In the genomic region with DNA sequence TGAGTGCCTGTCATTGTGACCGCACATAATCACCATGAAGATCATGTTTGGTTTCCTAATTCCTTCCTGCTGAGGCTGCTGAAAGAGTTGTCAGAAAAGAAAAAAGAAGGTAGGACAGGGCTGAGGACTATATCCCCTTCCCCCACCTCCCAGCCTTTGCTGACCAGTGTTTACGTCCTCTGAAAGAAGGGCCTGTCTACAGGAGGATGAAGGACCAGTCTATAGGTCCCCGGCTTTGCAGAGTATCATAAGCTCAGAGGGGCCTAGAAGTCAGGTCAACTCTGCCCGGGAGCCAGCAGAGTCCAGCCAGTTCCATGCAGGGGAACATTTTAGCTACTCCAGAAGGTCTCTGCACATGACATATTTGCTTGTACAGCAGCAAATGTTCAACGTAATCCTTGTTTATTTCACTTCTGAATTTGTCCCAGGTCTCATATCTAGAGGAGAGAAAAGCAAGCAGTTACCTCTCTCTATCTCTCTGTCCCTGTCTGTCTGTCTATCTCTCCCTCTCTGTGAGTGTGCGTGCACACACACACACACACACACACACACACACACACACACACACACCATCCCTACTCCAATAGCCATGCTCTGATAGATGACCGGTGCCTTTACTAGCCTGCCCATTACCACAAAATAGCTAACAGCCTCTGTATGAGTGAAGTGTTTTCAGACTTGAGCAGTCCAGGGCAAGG, we compare ENCODE assay signal across 14 mouse cellular contexts. TPM values are rescaled to one million over a fixed set of nuclear protein-coding genes. Genes with fewer than 3 reads are reported as not detected.
A peak's percentile ranks its signal among the peaks of the same experiment; 100 is the strongest.
DNase-seq lines count a peak whose midpoint lies in the region; ATAC-seq and TF ChIP-seq lines count a peak whose summit lies in the region.
"Had no signal": no experiment of that assay in that cellular context is flagged by ENCODE, and none has a peak within 500 bp of the region (broad histone marks: within the 10 kb centered on the region; RNA-seq: fewer than 3 reads in every experiment).

No protein-coding gene starts in this region.

- no peak for DNase-seq in cerebellum, adult 2 months
- no peak for DNase-seq in cerebellum, adult 9-11 months
- no peak for DNase-seq in layer of hippocampus, adult 2 months (ENCODE audit: low spot score in 2 of 2)
- DNase-seq in layer of hippocampus, postnatal 36 days = no peak
- no peak for DNase-seq in liver, postnatal 0 days
- no peak for DNase-seq in embryo, embryonic 9.5 days (ENCODE audit: extremely low spot score)
- no peak for DNase-seq in kidney, postnatal 25 days
- DNase-seq: adrenal gland, postnatal 36 days; kidney, adult 18-20 months; spleen, adult 18-20 months; thymus, postnatal 14 days had no signal

- no peak for TF ChIP-seq EP300 in liver, postnatal 0 days (IDR thresholded peaks at IDR 0.05; ENCODE audit: low read depth)

- no peaks in the 10 kb centered on the region for H3K27me3 ChIP-seq in cerebellum, adult 2 months (ENCODE audit: control insufficient read depth, insufficient read depth, low read length)
- no peaks in the 10 kb centered on the region for H3K27me3 ChIP-seq in liver, postnatal 0 days (ENCODE audit: insufficient read depth, low read length)
- H3K27me3 ChIP-seq: limb, embryonic 12.5 days; neural tube, embryonic 12.5 days had no signal

- H3K9me3 ChIP-seq in liver, postnatal 0 days (ENCODE audit: low read length) = no peaks in the 10 kb centered on the region
- H3K9me3 ChIP-seq: limb, embryonic 12.5 days; neural tube, embryonic 12.5 days had no signal

- H3K36me3 ChIP-seq in liver, postnatal 0 days (replicated peaks; ENCODE audit: insufficient read depth, low read length) = no peaks in the 10 kb centered on the region
- H3K36me3 ChIP-seq: limb, embryonic 12.5 days; neural tube, embryonic 12.5 days had no signal

- TF ChIP-seq POLR2A in cerebellum, adult 2 months (IDR thresholded peaks at IDR 0.05; ENCODE audit: borderline replicate concordance, insufficient read depth, low read length) = no peak

- peaks cover 43% of the 10 kb centered on the region for H3K4me1 ChIP-seq in cerebellum, adult 2 months (ENCODE audit: control insufficient read depth, insufficient read depth, low read length)
- peaks cover 57% of the 10 kb centered on the region for H3K4me1 ChIP-seq in liver, postnatal 0 days (ENCODE audit: insufficient read depth)
- H3K4me1 ChIP-seq: limb, embryonic 12.5 days had no signal

- no peak for TF ChIP-seq CTCF in cerebellum, adult 2 months (IDR thresholded peaks at IDR 0.05; ENCODE audit: borderline replicate concordance, insufficient read depth, low read depth, low read length)
- TF ChIP-seq CTCF in layer of hippocampus, adult 2 months (conservative IDR thresholded peaks at IDR 0.05) = no peak
- TF ChIP-seq CTCF in liver, postnatal 0 days (IDR thresholded peaks at IDR 0.05; ENCODE audit: low read depth) = no peak

- 35% methylated on average over 7 of the region's 7 CpGs for WGBS in cerebellum, adult 2 months
- 52% methylated on average over 7 of the region's 7 CpGs for WGBS in liver, postnatal 0 days (ENCODE audit: insufficient replicate concordance)

- peak overlapping the region; percentile 49 for H3K27ac ChIP-seq in cerebellum, adult 2 months (ENCODE audit: insufficient read depth, low read length)
- peak overlapping the region; percentile 69 for H3K27ac ChIP-seq in layer of hippocampus, adult 2 months
- peak overlapping the region; percentile 87 for H3K27ac ChIP-seq in liver, postnatal 0 days (ENCODE audit: low read depth)
- H3K27ac ChIP-seq: limb, embryonic 12.5 days; neural tube, embryonic 12.5 days had no signal

- peak overlapping the region; percentile 50 for H3K9ac ChIP-seq in liver, postnatal 0 days (replicated peaks)
- H3K9ac ChIP-seq: limb, embryonic 12.5 days; neural tube, embryonic 12.5 days had no signal

- no peak overlapping the region for H3K4me3 ChIP-seq in cerebellum, adult 2 months (replicated peaks; ENCODE audit: insufficient read depth, low read depth, low read length)
- no peak overlapping the region for H3K4me3 ChIP-seq in layer of hippocampus, adult 2 months
- peak overlapping the region; percentile 6; the same call in 1 of the 2 replicates for H3K4me3 ChIP-seq in liver, postnatal 0 days (ENCODE audit: low read depth, low read length)
- H3K4me3 ChIP-seq: limb, embryonic 12.5 days; neural tube, embryonic 12.5 days had no signal

- peak; percentile 53 for ATAC-seq in erythroblast, adult 5-6 weeks (replicated peaks; ENCODE audit: low FRiP score, poor library complexity, severe bottlenecking)
- peak; percentile 37 for ATAC-seq in liver, postnatal 0 days

- peak overlapping the region; percentile 59 for H3K4me2 ChIP-seq in liver, postnatal 0 days (ENCODE audit: low read depth, low read length)
- H3K4me2 ChIP-seq: limb, embryonic 12.5 days; neural tube, embryonic 12.5 days had no signal

RNA-seq across cellular contexts. Expression of a gene that starts 31.0 kb away (rescaled TPM):
- 212 and 222 TPM in 2 replicates for polyA plus RNA-seq in cerebellum, adult 2 months (2012; rRNA removed)
- 100 to 1,000 TPM; 160 TPM for total RNA-seq in layer of hippocampus, adult 2 months (2021)
- 100 to 1,000 TPM; 156 to 161 TPM for total RNA-seq in layer of hippocampus, postnatal 36 days (2021)
- 107 and 136 TPM in 2 replicates for total RNA-seq in erythroblast, adult 5-6 weeks (2015; ENCODE audit: low replicate concordance)
- total RNA-seq in erythroblast, adult 5-6 weeks (2017; ENCODE audit: low replicate concordance) = 90.5 and 98.3 TPM in 2 replicates
- polyA plus RNA-seq in liver, postnatal 0 days (2015; fragmentation: Nextera tagmentation; extraction: Ambion mirVana) = 7.8 and 8.3 TPM in 2 replicates
